Mouse (Mus musculus): ENCODE measurements around the gene Eps8l2.

GRCm38 (mm10) chr7:141315076-141315475 lies 23.6 kb upstream of the Eps8l2 start:
- TF ChIP-seq CTCF (IDR thresholded peaks at IDR 0.05; ENCODE audit: low read depth) (no peak), EP300 (IDR thresholded peaks at IDR 0.05; ENCODE audit: low read depth) (no peak)

Measured in liver, postnatal 0 days (tissue).